Mouse (Mus musculus) heart, postnatal 0 days (tissue): ENCODE data around the gene Vmn1r57. TPM values are rescaled to one million over a fixed set of nuclear protein-coding genes. Genes with fewer than 3 reads are reported as not detected.
"Not testable (repeated sequence)": the region's sequence is repeated elsewhere in the genome, so short reads cannot be mapped to it uniquely, and the experiment has no call there.

Experiments used
- ATAC-seq: fragments of 200-750 bp; cut with Nextera tagmentation; 2 replicates; pipeline ENCODE4 v1.8.0; 2017; ENCODE audit warnings: low read depth, moderate number of reproducible peaks, moderate library complexity; ENCODE audit not compliant: insufficient read depth
- DNase-seq: peaks from one replicate; pipeline ENCODE4 v3.0.0-alpha.2; 2016; ENCODE audit warnings: low spot score
- H3K27ac ChIP-seq: fragments of 300-500 bp; sonication (generic); 2 replicates; pipeline ENCODE4 v1.5.1; 2014; ENCODE audit warnings: low read depth, mild to moderate bottlenecking
- H3K27me3 ChIP-seq: fragments of 300-500 bp; sonication (generic); 2 replicates; pipeline ENCODE4 v1.6.1; 2014; ENCODE audit warnings: low read length, mixed read lengths; ENCODE audit not compliant: control insufficient read depth, insufficient read depth
- H3K36me3 ChIP-seq: fragments of 300-500 bp; sonication (generic); replicated peaks from 2 replicates; pipeline ENCODE4 v1.6.1; 2014; ENCODE audit warnings: low read length, mixed read lengths; ENCODE audit not compliant: control insufficient read depth, insufficient read depth
- H3K4me1 ChIP-seq: fragments of 300-500 bp; sonication (generic); 2 replicates; pipeline ENCODE4 v1.6.1; 2014; ENCODE audit warnings: antibody characterized with exemption; ENCODE audit not compliant: control insufficient read depth, insufficient read depth
- H3K4me2 ChIP-seq: fragments of 300-500 bp; sonication (generic); 2 replicates; pipeline ENCODE4 v1.6.1; 2014; ENCODE audit warnings: low read depth, mild to moderate bottlenecking, low read length, moderate library complexity
- H3K4me3 ChIP-seq: fragments of 300-500 bp; sonication (generic); 2 replicates; pipeline ENCODE4 v1.5.1; 2014; ENCODE audit warnings: low read depth, low read length
- H3K9ac ChIP-seq: fragments of 300-500 bp; sonication (generic); replicated peaks from 2 replicates; pipeline ENCODE4 v1.6.1; 2014; ENCODE audit warnings: low read depth, low read length, mixed read lengths
- H3K9me3 ChIP-seq: fragments of 300-500 bp; sonication (generic); replicated peaks from 2 replicates; pipeline ENCODE4 v1.6.1; 2016; ENCODE audit warnings: low read length; ENCODE audit not compliant: control insufficient read depth
- CTCF ChIP-seq: IDR thresholded peaks from 2 replicates; pipeline ENCODE4 v1.5.1; 2016; ENCODE audit warnings: antibody characterized with exemption, control low read depth, low read depth
- EP300 ChIP-seq: IDR thresholded peaks from 2 replicates; pipeline ENCODE4 v1.6.1; 2016; ENCODE audit warnings: antibody characterized with exemption, low read depth
- WGBS: fragments of 180-500 bp; shearing (Covaris S2); extraction: QIAGEN DNeasy Blood & Tissue Kit; methylation state at CpG from one replicate; pipeline ENCODE4 v1.1.7; 2014; 5-methylcytosine and 5-hydroxymethylcytosine counted together
- polyA plus RNA-seq: library from polyadenylated mRNA; unstranded; fragments of >200 nt; fragmentation: Nextera tagmentation; extraction: Ambion mirVana; gene quantifications from 2 replicates; pipeline ENCODE4 v1.2.1, GENCODE M21; 2015
- total RNA-seq: library from RNA; depleted of rRNA; stranded (reverse); fragments of >200 nt; gene quantifications from 2 replicates; pipeline ENCODE4 v1.2.3, GENCODE M21; 2014; ENCODE audit warnings: low replicate concordance; rRNA removed

Gene Vmn1r57
- not detected in 2 replicates for total RNA-seq
- not detected in 2 replicates for polyA plus RNA-seq

DNA sequence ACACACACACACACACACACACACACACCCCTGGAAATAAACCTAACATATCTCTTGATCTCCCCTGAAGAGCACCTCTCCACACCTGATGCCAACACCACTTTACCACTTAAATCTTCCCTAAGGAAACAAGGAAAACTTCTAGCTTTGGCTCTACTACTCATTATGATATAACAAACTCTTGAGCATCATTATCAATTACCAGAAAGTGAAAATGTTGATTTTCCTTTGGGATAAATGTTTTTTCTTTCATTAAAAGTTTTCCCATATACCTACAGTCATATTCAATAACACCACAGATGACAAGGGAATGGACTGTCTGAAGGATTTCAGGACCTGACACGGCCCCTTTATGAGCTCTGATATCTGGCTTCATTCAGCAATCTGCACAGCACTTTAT, at the start of gene Vmn1r57:
Gene Vmn1r57, plus strand, starts transcription at position 301 of the 400 bp plus-strand sequence.
- H3K9me3 ChIP-seq, H3K4me2 ChIP-seq, ATAC-seq, H3K27ac ChIP-seq, H3K4me1 ChIP-seq, H3K36me3 ChIP-seq, H3K9ac ChIP-seq, H3K27me3 ChIP-seq, H3K4me3 ChIP-seq, DNase-seq: not testable (repeated sequence)
- 35% methylated on average over 1 of the region's 1 CpGs for WGBS

DNA sequence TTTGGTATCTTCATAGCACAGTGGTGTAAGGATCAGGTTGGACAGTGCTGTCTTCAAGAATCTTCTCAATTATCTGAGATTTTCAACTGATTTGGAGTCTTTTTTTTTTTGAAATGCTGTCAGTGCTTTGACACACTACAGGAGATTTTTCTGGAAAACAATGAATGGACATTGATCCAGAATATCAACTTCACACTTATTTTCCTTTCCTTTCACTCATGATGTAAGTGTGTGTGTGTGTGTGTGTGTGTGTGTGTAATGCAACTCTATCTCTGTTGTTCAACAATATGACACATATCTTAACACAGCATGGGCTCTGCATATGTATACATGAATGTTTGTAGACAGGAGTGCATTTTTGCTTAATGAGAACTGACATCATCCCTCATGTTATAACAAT, 21.6 kb upstream of the Vmn1r57 start, which contains the start of gene Vmn1r56:
Gene Vmn1r56, minus strand, starts transcription at position 101 of the 400 bp plus-strand sequence.
- not testable (repeated sequence) for H3K9ac ChIP-seq, H3K36me3 ChIP-seq, H3K4me3 ChIP-seq, H3K27ac ChIP-seq, H3K27me3 ChIP-seq, ATAC-seq, H3K4me1 ChIP-seq, DNase-seq, H3K9me3 ChIP-seq, H3K4me2 ChIP-seq

DNA sequence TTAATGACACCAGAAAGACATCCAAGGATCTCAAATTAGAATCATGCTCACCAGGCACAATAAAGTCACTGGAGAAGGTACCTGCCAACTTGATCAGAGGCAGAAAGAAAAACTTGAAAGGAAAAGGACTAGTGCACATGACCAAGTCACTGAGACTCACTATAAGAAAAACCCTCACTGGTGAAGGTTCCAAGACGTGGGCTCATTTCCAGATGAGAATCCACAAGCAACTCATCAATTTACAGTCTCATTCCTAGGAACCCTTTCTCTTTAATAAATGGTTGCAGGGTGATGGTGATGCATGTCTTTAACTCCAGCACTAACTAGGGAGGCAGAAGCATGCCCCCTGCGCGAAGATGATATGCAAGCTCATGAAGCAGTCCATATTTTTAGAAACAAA, 44.8 kb downstream of the Vmn1r57 start:
- Histone ChIP-seq H3K9me3 (0 out of 2 replicates have a peak, but pooled peaks cover 3% of the 10 kb centered on the region), H3K4me3 (no peak overlapping the region), H3K27me3 (no peaks in the 10 kb centered on the region), H3K36me3 (no peaks in the 10 kb centered on the region), H3K27ac (no peak overlapping the region), H3K4me2 (no peak overlapping the region), H3K9ac (no peak overlapping the region), H3K4me1 (no peaks in the 10 kb centered on the region)
- no peak for TF ChIP-seq CTCF
- TF ChIP-seq EP300 = no peak
- whole genome bisulfite sequencing = 72% methylated on average over 3 of the region's 3 CpGs
- no peak for ATAC-seq
- no peak for DNase-seq

Other genes starting within 250 kb of the Vmn1r57 start
- gene Sbk3, start 247.3 kb upstream of the Vmn1r57 start, total RNA-seq = 3.2 and 3.9 TPM in 2 replicates
- gene Sbk3, start 247.3 kb upstream of the Vmn1r57 start, polyA plus RNA-seq = 2.7 and 4.1 TPM in 2 replicates
- 8.3 and 15.0 TPM in 2 replicates for gene Zfp579, start 222.3 kb upstream of the Vmn1r57 start, total RNA-seq
- gene Zfp579, start 222.3 kb upstream of the Vmn1r57 start, polyA plus RNA-seq = 25.4 and 30.6 TPM in 2 replicates
- 11.0 and 15.6 TPM in 2 replicates for gene Zfp524, start 204.1 kb upstream of the Vmn1r57 start, total RNA-seq
- 12.5 and 15.1 TPM in 2 replicates for gene Zfp524, start 204.1 kb upstream of the Vmn1r57 start, polyA plus RNA-seq
- gene Fiz1, start 203.8 kb upstream of the Vmn1r57 start, total RNA-seq = 37.2 and 56.9 TPM in 2 replicates
- 14.4 and 14.7 TPM in 2 replicates for gene Fiz1, start 203.8 kb upstream of the Vmn1r57 start, polyA plus RNA-seq
- gene Gm44973, start 203.0 kb upstream of the Vmn1r57 start, total RNA-seq = not detected in 2 replicates
- gene Gm44973, start 203.0 kb upstream of the Vmn1r57 start, polyA plus RNA-seq = 0.75 and 1.1 TPM in 2 replicates
- 17.6 and 24.9 TPM in 2 replicates for gene Zfp865, start 198.1 kb upstream of the Vmn1r57 start, total RNA-seq
- 1.8 and 2.0 TPM in 2 replicates for gene Zfp865, start 198.1 kb upstream of the Vmn1r57 start, polyA plus RNA-seq
- gene Ccdc106, start 197.9 kb upstream of the Vmn1r57 start, total RNA-seq = 1.0 and 2.8 TPM in 2 replicates
- gene Ccdc106, start 197.9 kb upstream of the Vmn1r57 start, polyA plus RNA-seq = 0.33 and 0.85 TPM in 2 replicates
- gene 4632433K11Rik, start 184.4 kb upstream of the Vmn1r57 start, total RNA-seq = 0.99 TPM in 1 of 2 replicates, not detected in the other
- not detected in 2 replicates for gene 4632433K11Rik, start 184.4 kb upstream of the Vmn1r57 start, polyA plus RNA-seq
- 7.2 and 8.3 TPM in 2 replicates for gene Zfp784, start 180.0 kb upstream of the Vmn1r57 start, total RNA-seq
- gene Zfp784, start 180.0 kb upstream of the Vmn1r57 start, polyA plus RNA-seq = 8.0 and 8.2 TPM in 2 replicates
- 15.0 TPM in 1 of 2 replicates, not detected in the other for gene Zfp580, start 167.0 kb upstream of the Vmn1r57 start, total RNA-seq
- 14.7 and 16.6 TPM in 2 replicates for gene Zfp580, start 167.0 kb upstream of the Vmn1r57 start, polyA plus RNA-seq
- gene U2af2, start 156.3 kb upstream of the Vmn1r57 start, total RNA-seq = 95.2 and 99.1 TPM in 2 replicates
- 38.0 and 39.3 TPM in 2 replicates for gene U2af2, start 156.3 kb upstream of the Vmn1r57 start, polyA plus RNA-seq
- gene Epn1, start 138.3 kb upstream of the Vmn1r57 start, total RNA-seq = 208 and 236 TPM in 2 replicates
- gene Epn1, start 138.3 kb upstream of the Vmn1r57 start, polyA plus RNA-seq = 53.0 and 56.4 TPM in 2 replicates
- gene Rfpl4, start 101.5 kb upstream of the Vmn1r57 start, total RNA-seq = not detected in 2 replicates
- gene Rfpl4, start 101.5 kb upstream of the Vmn1r57 start, polyA plus RNA-seq = not detected in 2 replicates
- 0.35 and 1.1 TPM in 2 replicates for gene Rasl2-9, start 92.5 kb upstream of the Vmn1r57 start, total RNA-seq
- gene Rasl2-9, start 92.5 kb upstream of the Vmn1r57 start, polyA plus RNA-seq = 4.4 and 6.5 TPM in 2 replicates
- not detected in 2 replicates for gene Vmn1r55, start 68.8 kb upstream of the Vmn1r57 start, total RNA-seq
- gene Vmn1r55, start 68.8 kb upstream of the Vmn1r57 start, polyA plus RNA-seq = not detected in 2 replicates
- gene Vmn1r56, start 21.7 kb upstream of the Vmn1r57 start, total RNA-seq = not detected in 2 replicates
- gene Vmn1r56, start 21.7 kb upstream of the Vmn1r57 start, polyA plus RNA-seq = not detected in 2 replicates
- not detected in 2 replicates for gene Gm5065, start 132.0 kb downstream of the Vmn1r57 start, total RNA-seq
- not detected in 2 replicates for gene Gm5065, start 132.0 kb downstream of the Vmn1r57 start, polyA plus RNA-seq
- not detected in 2 replicates for gene Nlrp2, start 132.5 kb downstream of the Vmn1r57 start, total RNA-seq
- gene Nlrp2, start 132.5 kb downstream of the Vmn1r57 start, polyA plus RNA-seq = not detected in 2 replicates
- not detected in 2 replicates for gene Vmn1r58, start 194.9 kb downstream of the Vmn1r57 start, total RNA-seq
- not detected in 2 replicates for gene Vmn1r58, start 194.9 kb downstream of the Vmn1r57 start, polyA plus RNA-seq
- gene Vmn1r59, start 238.3 kb downstream of the Vmn1r57 start, total RNA-seq = not detected in 2 replicates
- gene Vmn1r59, start 238.3 kb downstream of the Vmn1r57 start, polyA plus RNA-seq = not detected in 2 replicates